Mouse (Mus musculus) MEL (cell line): ENCODE measurements around the gene Tbk1. TPM values are rescaled to one million over a fixed set of nuclear protein-coding genes. Genes with fewer than 3 reads are reported as not detected.

ENCODE experiments used
- DNase-seq: peaks from one replicate; pipeline ENCODE4 v3.0.0; 2011; ENCODE audit warnings: low read depth, low spot score
- H3K27ac ChIP-seq: 2 replicates; pipeline ENCODE4 v1.5.1; 2012; ENCODE audit warnings: low read depth, mild to moderate bottlenecking, control low read depth, low read length, moderate library complexity; ENCODE audit not compliant: control insufficient read depth
- H3K27me3 ChIP-seq, 2 experiments: fragments of 150-350 bp in 1 of 2; sonication (generic) in 1 of 2; 2 replicates each; pipeline ENCODE4 v1.6.1; 2012; ENCODE audit warnings: low read length in 2 of 2, mild to moderate bottlenecking in 2 of 2, improper control_type of control experiment in 1 of 2, moderate library complexity in 1 of 2; ENCODE audit not compliant: insufficient read depth in 2 of 2, control insufficient read depth in 1 of 2
- H3K36me3 ChIP-seq, 2 experiments: 2 replicates each; pipeline ENCODE4 v1.6.1; 2012 to 2014; ENCODE audit warnings: low read length in 2 of 2, improper control_type of control experiment in 1 of 2, inconsistent platforms in 1 of 2, mild to moderate bottlenecking in 1 of 2; ENCODE audit not compliant: insufficient read depth in 2 of 2, control insufficient read depth in 1 of 2
- H3K4me1 ChIP-seq, 2 experiments: fragments of 150-350 bp in 1 of 2; sonication (generic) in 1 of 2; 2 replicates each; pipeline ENCODE4 v1.6.1; 2012; ENCODE audit warnings: low read length in 2 of 2, improper control_type of control experiment in 1 of 2, mild to moderate bottlenecking in 1 of 2; ENCODE audit not compliant: insufficient read depth in 2 of 2, control insufficient read depth in 1 of 2
- H3K4me3 ChIP-seq, 2 experiments: fragments of 150-350 bp in 1 of 2; sonication (generic) in 1 of 2; 2 replicates each; pipeline ENCODE4 v1.5.1; 2012; ENCODE audit warnings: low read depth in 2 of 2, low read length in 2 of 2, mild to moderate bottlenecking in 2 of 2, moderate library complexity in 2 of 2, control low read depth in 1 of 2, improper control_type of control experiment in 1 of 2; ENCODE audit not compliant: control insufficient read depth in 1 of 2, insufficient read depth in 1 of 2
- H3K79me2 ChIP-seq: 2 replicates; pipeline ENCODE4 v1.6.1; 2012; ENCODE audit warnings: mild to moderate bottlenecking, low read length, moderate library complexity; ENCODE audit not compliant: control insufficient read depth, poor library complexity, insufficient read depth
- H3K9ac ChIP-seq: 2 replicates; pipeline ENCODE4 v1.6.1; 2012; ENCODE audit warnings: low read depth, mild to moderate bottlenecking, control low read depth, low read length, moderate library complexity; ENCODE audit not compliant: control insufficient read depth, poor library complexity, severe bottlenecking
- H3K9me3 ChIP-seq: fragments of 150-350 bp; sonication (generic); replicated peaks from 2 replicates; pipeline ENCODE4 v1.6.1; 2012; ENCODE audit warnings: mild to moderate bottlenecking, low read length, improper control_type of control experiment, moderate library complexity; ENCODE audit not compliant: insufficient read depth
- BHLHE40 ChIP-seq: IDR thresholded peaks from 2 replicates; pipeline ENCODE4 v1.6.1; 2012; ENCODE audit warnings: low read depth, mild to moderate bottlenecking, inconsistent platforms, low read length, improper control_type of control experiment, borderline replicate concordance
- CHD2 ChIP-seq: IDR thresholded peaks from 2 replicates; pipeline ENCODE4 v1.6.1; 2011; ENCODE audit warnings: low read length, improper control_type of control experiment
- E2F4 ChIP-seq: IDR thresholded peaks from 2 replicates; pipeline ENCODE4 v1.6.1; 2011; ENCODE audit warnings: low read depth, low read length, improper control_type of control experiment, borderline replicate concordance
- ETS1 ChIP-seq: IDR thresholded peaks from 2 replicates; pipeline ENCODE4 v1.6.1; 2012; ENCODE audit warnings: low read depth, mild to moderate bottlenecking, inconsistent platforms, low read length, improper control_type of control experiment, moderate library complexity
- JUND ChIP-seq: IDR thresholded peaks from 2 replicates; pipeline ENCODE4 v1.6.1; 2011; ENCODE audit warnings: low read depth, mild to moderate bottlenecking, improper control_type of control experiment, low read length
- KAT2A ChIP-seq: conservative IDR thresholded peaks from 2 replicates; pipeline ENCODE4 v1.6.1; 2012; ENCODE audit warnings: low read depth, low read length, improper control_type of control experiment, inconsistent platforms
- MAFK ChIP-seq: IDR thresholded peaks from 2 replicates; pipeline ENCODE4 v1.6.1; 2011; ENCODE audit warnings: low read depth, mild to moderate bottlenecking, low read length, improper control_type of control experiment, borderline replicate concordance
- MAZ ChIP-seq: IDR thresholded peaks from 2 replicates; pipeline ENCODE4 v1.6.1; 2012; ENCODE audit warnings: low read depth, mild to moderate bottlenecking, inconsistent platforms, low read length, improper control_type of control experiment
- MEF2A ChIP-seq: IDR thresholded peaks from 2 replicates; pipeline ENCODE4 v1.6.1; 2014; ENCODE audit warnings: low read depth, mild to moderate bottlenecking, inconsistent platforms, low read length, improper control_type of control experiment; ENCODE audit not compliant: poor library complexity, insufficient replicate concordance, severe bottlenecking; ENCODE audit errors: extremely low read depth
- MXI1 ChIP-seq: IDR thresholded peaks from 2 replicates; pipeline ENCODE4 v1.6.1; 2011; ENCODE audit warnings: mild to moderate bottlenecking, low read depth, low read length, improper control_type of control experiment
- MYB ChIP-seq: IDR thresholded peaks from 2 replicates; pipeline ENCODE4 v1.6.1; 2011; ENCODE audit warnings: mild to moderate bottlenecking, low read depth, low read length, improper control_type of control experiment
- MYC ChIP-seq: IDR thresholded peaks from 2 replicates; pipeline ENCODE4 v1.6.1; 2011; ENCODE audit warnings: low read depth, mild to moderate bottlenecking, low read length, improper control_type of control experiment, moderate library complexity
- NRF1 ChIP-seq: IDR thresholded peaks from 2 replicates; pipeline ENCODE4 v1.6.1; 2014; ENCODE audit warnings: low read depth, mild to moderate bottlenecking, inconsistent platforms, low read length, improper control_type of control experiment, moderate library complexity; ENCODE audit not compliant: poor library complexity, insufficient read depth, severe bottlenecking
- POLR2A ChIP-seq, 2 experiments: IDR thresholded peaks; 2 replicates each; pipeline ENCODE4 v1.6.1; 2011 to 2012; ENCODE audit warnings: low read length in 2 of 2, mild to moderate bottlenecking in 2 of 2, control low read depth in 1 of 2, improper control_type of control experiment in 1 of 2, low read depth in 1 of 2, moderate library complexity in 1 of 2; ENCODE audit not compliant: control insufficient read depth in 1 of 2, insufficient read depth in 1 of 2, poor library complexity in 1 of 2
- POLR2AphosphoS5 ChIP-seq: IDR thresholded peaks from 2 replicates; pipeline ENCODE4 v1.6.1; 2012; ENCODE audit warnings: low read depth, borderline replicate concordance, mild to moderate bottlenecking, inconsistent platforms, low read length, moderate library complexity, mixed read lengths
- RCOR1 ChIP-seq: IDR thresholded peaks from 2 replicates; pipeline ENCODE4 v1.6.1; 2012; ENCODE audit warnings: low read depth, mild to moderate bottlenecking, inconsistent platforms, low read length, improper control_type of control experiment
- SIN3A ChIP-seq: IDR thresholded peaks from 2 replicates; pipeline ENCODE4 v1.6.1; 2012; ENCODE audit warnings: low read length, improper control_type of control experiment, inconsistent platforms
- SMC3 ChIP-seq: IDR thresholded peaks from 2 replicates; pipeline ENCODE4 v1.6.1; 2011; ENCODE audit warnings: low read depth, low read length, improper control_type of control experiment
- TAL1 ChIP-seq: IDR thresholded peaks from 2 replicates; pipeline ENCODE4 v1.6.1; 2012; ENCODE audit warnings: mild to moderate bottlenecking, inconsistent platforms, low read length, moderate library complexity, mixed read lengths
- TBP ChIP-seq: IDR thresholded peaks from 2 replicates; pipeline ENCODE4 v1.8.0; 2011; ENCODE audit warnings: low read depth, low read length, improper control_type of control experiment
- UBTF ChIP-seq: IDR thresholded peaks from 2 replicates; pipeline ENCODE4 v1.6.1; 2012; ENCODE audit warnings: low read depth, mild to moderate bottlenecking, inconsistent platforms, low read length, improper control_type of control experiment, moderate library complexity, borderline replicate concordance; ENCODE audit not compliant: insufficient read depth
- USF1 ChIP-seq: IDR thresholded peaks from 2 replicates; pipeline ENCODE4 v1.6.1; 2014; ENCODE audit warnings: low read depth, mild to moderate bottlenecking, inconsistent platforms, low read length, improper control_type of control experiment, moderate library complexity
- USF2 ChIP-seq, 2 experiments: IDR thresholded peaks; 2 replicates each; pipeline ENCODE4 v1.6.1; 2011 to 2012; ENCODE audit warnings: improper control_type of control experiment in 2 of 2, low read length in 2 of 2, borderline replicate concordance in 1 of 2, inconsistent platforms in 1 of 2, low read depth in 1 of 2, mild to moderate bottlenecking in 1 of 2; ENCODE audit not compliant: insufficient read depth in 1 of 2
- ZC3H11A ChIP-seq: IDR thresholded peaks from 2 replicates; pipeline ENCODE4 v1.6.1; 2012; ENCODE audit warnings: low read depth, mild to moderate bottlenecking, inconsistent platforms, low read length, improper control_type of control experiment
- ZNF384 ChIP-seq: IDR thresholded peaks from 2 replicates; pipeline ENCODE4 v1.6.1; 2012; ENCODE audit warnings: low read depth, mild to moderate bottlenecking, inconsistent platforms, low read length, improper control_type of control experiment
- polyA plus RNA-seq, 2 experiments: library from polyadenylated mRNA; stranded (reverse) in 1 of 2; unstranded in 1 of 2; fragments of >175 nt in 1 of 2; fragments of >200 nt in 1 of 2; gene quantifications; 2 replicates each; pipeline versions ENCODE4 v1.2.1 to v1.2.4; 2012; ENCODE audit warnings: low replicate concordance in 2 of 2, low read depth in 1 of 2; ENCODE audit not compliant: insufficient read length in 2 of 2, insufficient read depth in 1 of 2, missing spikeins in 1 of 2
- total RNA-seq: library from RNA; depleted of rRNA; stranded (reverse); fragments of 300-350 nt; gene quantifications from 2 replicates; pipeline ENCODE4 v1.2.3, GENCODE M21; 2012

Tbk1 gene
- total and polyA plus RNA-seq, 3 experiments, result 18.0 to 31.1 TPM; not detected in 1

DNA sequence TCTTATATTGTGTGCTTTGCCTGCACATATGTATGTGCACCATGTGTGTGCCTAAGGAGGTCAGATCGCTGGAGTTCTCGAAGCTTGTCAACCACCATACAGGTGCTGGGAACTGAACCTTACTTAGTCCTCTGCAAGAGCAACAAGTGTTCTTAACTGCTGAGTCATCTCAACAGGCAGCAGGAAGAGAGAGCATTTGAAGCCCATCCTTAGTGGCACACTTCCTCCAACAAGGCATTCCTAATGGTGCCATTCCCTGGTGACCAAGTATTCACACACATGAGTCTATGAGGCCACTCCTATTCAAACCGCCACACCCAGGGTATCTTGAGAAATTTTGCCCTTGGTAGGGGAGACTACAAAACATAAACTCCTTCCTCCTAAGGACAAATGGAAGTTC lies 44.4 kb downstream of the Tbk1 start:
- Histone ChIP-seq H3K4me3 (no peak overlapping the region), H3K36me3 (peaks cover 0 to 5% of the 10 kb centered on the region in 2 experiments; a peak in 3 of 4 replicates), H3K27me3 (no peaks in the 10 kb centered on the region), H3K79me2 (no peaks in the 10 kb centered on the region), H3K4me1 (no peaks in the 10 kb centered on the region; a peak in 1 of 4 replicates), H3K9me3 (no peaks in the 10 kb centered on the region), H3K9ac (no peak overlapping the region), H3K27ac (no peak overlapping the region)
- peak; percentile 22 for DNase-seq
- TF ChIP-seq MYB (no peak), E2F4 (no peak), SIN3A (no peak), USF2 (IDR thresholded peaks at IDR 0.05; ENCODE audit: borderline replicate concordance in 1 of 2, insufficient read depth in 1 of 2, low read depth in 1 of 2, low read length in 2 of 2) (no peak), TBP (no peak), SMC3 (no peak), NRF1 (no peak), MEF2A (no peak), BHLHE40 (no peak), ETS1 (no peak), JUND (no peak), MAFK (no peak), ZNF384 (no peak), CHD2 (no peak), MXI1 (no peak), MAZ (no peak), UBTF (no peak), KAT2A (no peak), POLR2AphosphoS5 (no peak), RCOR1 (no peak)

DNA sequence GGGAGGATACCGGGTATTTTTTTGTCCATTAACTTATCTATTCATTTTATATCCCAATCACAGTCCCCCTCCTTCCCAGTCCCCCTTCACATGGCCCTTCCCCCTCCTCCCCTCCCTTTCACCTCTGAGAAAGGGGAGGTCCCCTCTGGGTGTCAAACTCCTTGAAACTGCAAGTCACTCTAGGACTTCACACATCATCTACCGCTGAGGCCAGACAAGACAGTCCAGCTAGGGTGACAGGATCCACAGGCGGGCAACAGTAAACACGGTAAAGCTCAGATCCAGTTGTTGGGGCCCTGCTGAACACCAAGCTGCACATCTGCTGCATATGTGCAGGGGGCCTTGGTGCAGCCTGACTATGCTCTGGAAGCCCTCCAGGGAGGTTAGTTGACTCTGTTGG lies 51.6 kb downstream of the Tbk1 start:
- Histone ChIP-seq H3K4me1 (peaks cover 10 to 11% of the 10 kb centered on the region in 2 experiments), H3K36me3 (peaks cover 0 to 8% of the 10 kb centered on the region in 2 experiments; a peak in 2 of 4 replicates), H3K27ac (no peak overlapping the region), H3K27me3 (no peaks in the 10 kb centered on the region), H3K4me3 (no peak overlapping the region), H3K79me2 (no peaks in the 10 kb centered on the region), H3K9me3 (no peaks in the 10 kb centered on the region), H3K9ac (no peak overlapping the region)
- TF ChIP-seq ZC3H11A (no peak), CHD2 (no peak), POLR2A (IDR thresholded peaks at IDR 0.05; ENCODE audit: control insufficient read depth in 1 of 2, insufficient read depth in 1 of 2, low read depth in 1 of 2, low read length in 2 of 2, poor library complexity in 1 of 2) (no peak), MEF2A (no peak), KAT2A (no peak), TBP (no peak), RCOR1 (no peak), USF2 (IDR thresholded peaks at IDR 0.05; ENCODE audit: borderline replicate concordance in 1 of 2, insufficient read depth in 1 of 2, low read depth in 1 of 2, low read length in 2 of 2) (no peak), SIN3A (no peak), MYC (no peak), USF1 (no peak), NRF1 (no peak), POLR2AphosphoS5 (no peak), TAL1 (no peak)
- no peak for DNase-seq
